Mouse (Mus musculus): ENCODE data around the gene Gpn3. TPM values are rescaled to one million over a fixed set of nuclear protein-coding genes. Genes with fewer than 3 reads are reported as not detected.

The Gpn3 gene
- total and polyA plus RNA-seq, 3 experiments, result 61.4 to 96.1 (median 74.6) TPM

DNA sequence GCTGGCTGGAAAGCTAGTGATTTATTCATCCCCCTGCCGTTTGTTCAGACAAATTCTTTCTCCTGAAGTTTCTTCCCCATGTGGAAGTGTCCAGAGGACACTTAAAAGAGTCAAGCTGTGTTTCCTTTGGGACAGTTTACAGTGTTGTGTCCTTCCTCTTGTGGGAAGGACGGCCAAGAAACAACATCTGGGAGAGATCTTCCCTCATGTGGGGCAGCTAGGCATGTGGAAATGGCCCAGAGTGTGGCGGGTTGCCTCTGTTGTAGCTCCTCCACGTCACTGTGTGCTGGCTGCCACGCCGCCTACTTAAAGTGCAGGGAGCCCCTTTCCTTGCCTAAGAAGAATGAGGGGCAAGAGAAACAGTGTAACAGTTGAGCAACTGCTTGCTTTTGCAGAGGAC, 41.1 kb downstream of the Gpn3 start:
- TF ChIP-seq RCOR1 (conservative IDR thresholded peaks at IDR 0.05; ENCODE audit: low read depth, low read length) (no peak), MAX (IDR thresholded peaks at IDR 0.05; ENCODE audit: low read length) (no peak), E2F4 (IDR thresholded peaks at IDR 0.05; ENCODE audit: insufficient replicate concordance, low read depth, low read length) (no peak), NRF1 (IDR thresholded peaks at IDR 0.05; ENCODE audit: low read depth, low read length) (no peak)
- in situ Hi-C loops (cut with MboI; ENCODE audit: low pct_ligation_motif_present, low pct_unique_long_range_greater_than_20kb, low sequenced_read_pairs), result no loop called here
- Histone ChIP-seq H3K9me3 (replicated peaks; ENCODE audit: low read length) (peaks cover 2% of the 10 kb centered on the region), H3K27ac (ENCODE audit: insufficient read depth, low read depth) (no peak overlapping the region), H3K36me3 (replicated peaks in 1 of 2; ENCODE audit: control insufficient read depth in 1 of 2, insufficient read depth in 1 of 2, low read length in 1 of 2) (peaks cover 6 to 18% of the 10 kb centered on the region in 2 experiments), H3K4me2 (ENCODE audit: insufficient read depth, low read depth, poor library complexity, severe bottlenecking) (no peak overlapping the region), H3K4me1 (ENCODE audit: control insufficient read depth in 1 of 2, insufficient read depth in 2 of 2) (no peaks in the 10 kb centered on the region), H3K4me3 (replicated peaks in 1 of 3; ENCODE audit: low read depth in 2 of 3, low read length in 2 of 3, poor library complexity in 1 of 3) (no peak overlapping the region), H3K27me3 (replicated peaks) (no peaks in the 10 kb centered on the region), H3K79me2 (replicated peaks; ENCODE audit: control insufficient read depth, extremely low read depth, insufficient read depth, poor library complexity, severe bottlenecking) (no peaks in the 10 kb centered on the region), H3K9ac (ENCODE audit: insufficient read depth, low read depth) (no peak overlapping the region)
- dilution Hi-C loops (cut with MboI; ENCODE audit: extremely low pct_ligation_motif_present, extremely low pct_unique_long_range_greater_than_20kb, low sequenced_read_pairs), result no loop called here
- DNase-seq (ENCODE audit: extremely low read depth), result no peak

DNA sequence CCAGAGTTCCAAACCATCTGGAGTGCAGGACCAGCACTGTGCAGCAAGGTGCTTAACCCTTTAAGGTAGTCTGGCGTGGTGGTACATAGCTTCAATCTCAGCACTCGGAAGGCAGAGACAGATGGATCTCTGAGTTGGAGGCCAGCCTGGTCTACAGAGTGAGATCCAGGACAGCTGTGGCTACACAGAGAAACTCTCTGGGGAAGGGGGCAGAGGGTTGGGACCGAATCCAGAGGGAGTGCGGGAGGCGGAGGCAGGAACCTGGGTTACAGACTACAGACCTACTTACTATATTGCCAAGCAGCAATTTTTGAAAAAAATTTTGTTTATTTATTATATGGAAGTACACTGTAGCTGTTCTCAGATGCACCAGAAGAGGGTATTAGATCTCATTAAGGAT, 42.7 kb downstream of the Gpn3 start:
- dilution Hi-C loops (cut with MboI; ENCODE audit: extremely low pct_ligation_motif_present, extremely low pct_unique_long_range_greater_than_20kb, low sequenced_read_pairs), result no loop called here
- no peak for TF ChIP-seq PAX5 (IDR thresholded peaks at IDR 0.05; ENCODE audit: low read length)
- no peak for TF ChIP-seq MAZ (IDR thresholded peaks at IDR 0.05; ENCODE audit: low read depth, low read length)
- no peak for TF ChIP-seq MAX (IDR thresholded peaks at IDR 0.05; ENCODE audit: low read length)

DNA sequence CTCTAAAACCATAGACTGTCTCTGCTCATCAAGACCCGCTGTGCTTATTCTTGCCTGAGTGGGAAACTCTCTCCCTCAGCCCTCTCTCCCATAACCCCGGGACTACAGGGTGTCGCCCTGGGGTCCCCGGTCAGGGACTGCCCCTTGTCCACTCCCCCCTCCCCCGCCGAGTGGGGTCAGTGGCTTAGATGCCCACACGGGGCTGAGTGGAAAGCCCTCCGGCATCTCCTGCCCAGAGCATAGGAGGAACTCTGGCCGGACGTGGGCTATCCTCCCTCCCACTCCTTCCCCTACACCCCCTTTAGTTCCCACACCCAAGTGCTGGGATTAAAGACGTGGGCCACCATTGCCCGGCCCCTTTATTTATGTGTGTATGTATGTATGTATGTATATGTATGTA, 43.8 kb downstream of the Gpn3 start:
- dilution Hi-C loops (cut with MboI; ENCODE audit: extremely low pct_ligation_motif_present, extremely low pct_unique_long_range_greater_than_20kb, low sequenced_read_pairs) (no loop called here), in situ Hi-C loops (cut with MboI; ENCODE audit: low pct_ligation_motif_present, low pct_unique_long_range_greater_than_20kb, low sequenced_read_pairs) (no loop called here)
- no peak overlapping the region for H3K9ac ChIP-seq (ENCODE audit: insufficient read depth, low read depth)
- no peak overlapping the region for H3K4me2 ChIP-seq (ENCODE audit: insufficient read depth, low read depth, poor library complexity, severe bottlenecking)
- peaks cover 0 to under 1% of the 10 kb centered on the region in 2 experiments; a peak in 1 of 4 replicates for H3K4me1 ChIP-seq (ENCODE audit: control insufficient read depth in 1 of 2, insufficient read depth in 2 of 2)
- no peak for DNase-seq (ENCODE audit: extremely low read depth)
- H3K79me2 ChIP-seq (replicated peaks; ENCODE audit: control insufficient read depth, extremely low read depth, insufficient read depth, poor library complexity, severe bottlenecking), result no peaks in the 10 kb centered on the region
- H3K27ac ChIP-seq (ENCODE audit: insufficient read depth, low read depth), result no peak overlapping the region
- TF ChIP-seq BHLHE40 (IDR thresholded peaks at IDR 0.05; ENCODE audit: low read depth, low read length) (no peak), CHD1 (IDR thresholded peaks at IDR 0.05; ENCODE audit: low read depth, low read length) (no peak), MAFK (IDR thresholded peaks at IDR 0.05; ENCODE audit: insufficient replicate concordance, low read length) (no peak), POLR2A (IDR thresholded peaks at IDR 0.05; ENCODE audit: low read depth, low read length) (no peak)
- no peak overlapping the region for H3K4me3 ChIP-seq (replicated peaks in 1 of 3; ENCODE audit: low read depth in 2 of 3, low read length in 2 of 3, poor library complexity in 1 of 3)
- no peaks in the 10 kb centered on the region for H3K27me3 ChIP-seq (replicated peaks)
- H3K9me3 ChIP-seq (replicated peaks; ENCODE audit: low read length), result no peaks in the 10 kb centered on the region
- H3K36me3 ChIP-seq (replicated peaks in 1 of 2; ENCODE audit: control insufficient read depth in 1 of 2, insufficient read depth in 1 of 2, low read length in 1 of 2), result peaks cover 0 to 2% of the 10 kb centered on the region in 2 experiments

More for the DNA sequence above, 42.7 kb downstream of the Gpn3 start:
- Histone ChIP-seq H3K27me3 (replicated peaks) (no peaks in the 10 kb centered on the region), H3K36me3 (replicated peaks in 1 of 2; ENCODE audit: control insufficient read depth in 1 of 2, insufficient read depth in 1 of 2, low read length in 1 of 2) (peaks cover 6 to 12% of the 10 kb centered on the region in 2 experiments), H3K4me1 (ENCODE audit: control insufficient read depth in 1 of 2, insufficient read depth in 2 of 2) (no peaks in the 10 kb centered on the region), H3K4me3 (replicated peaks in 1 of 3; ENCODE audit: low read depth in 2 of 3, low read length in 2 of 3, poor library complexity in 1 of 3) (no peak overlapping the region), H3K79me2 (replicated peaks; ENCODE audit: control insufficient read depth, extremely low read depth, insufficient read depth, poor library complexity, severe bottlenecking) (no peaks in the 10 kb centered on the region), H3K9me3 (replicated peaks; ENCODE audit: low read length) (peaks cover 2% of the 10 kb centered on the region), H3K9ac (ENCODE audit: insufficient read depth, low read depth) (no peak overlapping the region), H3K27ac (ENCODE audit: insufficient read depth, low read depth) (no peak overlapping the region), H3K4me2 (ENCODE audit: insufficient read depth, low read depth, poor library complexity, severe bottlenecking) (no peak overlapping the region)
- DNase-seq (ENCODE audit: extremely low read depth), result no peak
- in situ Hi-C loops (cut with MboI; ENCODE audit: low pct_ligation_motif_present, low pct_unique_long_range_greater_than_20kb, low sequenced_read_pairs), result no loop called here
